Mouse (Mus musculus) WW6 (cell line): ENCODE measurements at regions not wholly inside any gene's neighbourhood (a gene's known extent, or its start where the extent isn't known, plus 50 kb on each side); places are given as distances from the start of the nearest gene placed in this dataset.

Experiments used
- DNase-seq: peaks from one replicate; pipeline ENCODE4 v3.0.0-alpha.2; 2013; ENCODE audit warnings: low read depth, low spot score

- DNase-seq, result no peak
Observed at GRCm38 (mm10) chr15:51558215-51558614, 2326.5 kb upstream of the Gm7489 start.

GRCm38 (mm10) chr15:51565543-51565942 is 2319.2 kb upstream of the Gm7489 start:
- DNase-seq, result no peak

DNA sequence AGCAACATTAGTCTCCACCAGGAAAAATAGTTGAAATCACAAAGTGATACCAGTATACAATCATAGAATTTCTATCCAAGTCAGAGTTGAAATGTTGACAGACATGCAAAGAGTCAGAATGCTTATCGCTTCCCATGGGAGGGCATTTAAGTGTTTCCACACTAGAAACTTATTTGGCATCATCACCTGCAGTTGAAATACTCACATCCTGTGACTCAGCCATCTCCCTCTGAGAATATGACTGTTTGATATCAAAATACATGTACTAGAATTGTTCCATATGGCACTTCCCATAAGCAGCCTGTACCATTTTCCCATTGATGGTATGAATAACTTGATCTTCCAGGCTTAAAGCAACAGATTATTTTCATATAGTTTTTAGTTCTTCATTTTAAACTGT is 2314.1 kb upstream of the Gm7489 start:
- no peak for DNase-seq

- DNase-seq, result no peak
Observed at GRCm38 (mm10) chr15:51574538-51575105, 2310.1 kb upstream of the Gm7489 start.

DNA sequence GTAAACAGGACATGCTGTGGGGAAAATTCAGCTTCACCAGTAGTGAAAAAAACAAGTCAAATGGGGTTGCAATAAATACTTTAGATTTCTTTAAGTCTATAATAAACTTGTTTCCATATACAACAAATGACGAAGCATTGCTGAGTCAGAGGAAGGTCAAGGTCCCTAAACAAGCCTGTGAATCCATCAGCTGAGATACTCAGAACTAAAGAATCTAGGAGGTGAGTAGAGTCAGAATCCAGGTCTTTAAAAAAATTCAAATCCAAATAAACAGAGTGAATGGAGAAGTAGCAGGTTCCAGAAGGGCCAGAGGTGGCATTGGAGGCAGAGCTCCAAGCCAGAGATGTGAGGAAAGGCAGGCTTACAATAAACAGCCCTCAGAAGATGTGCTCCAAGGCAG is 2301.1 kb upstream of the Gm7489 start:
- no peak for DNase-seq

GRCm38 (mm10) chr15:51586146-51586545 is 2298.6 kb upstream of the Gm7489 start:
- no peak for DNase-seq

DNA sequence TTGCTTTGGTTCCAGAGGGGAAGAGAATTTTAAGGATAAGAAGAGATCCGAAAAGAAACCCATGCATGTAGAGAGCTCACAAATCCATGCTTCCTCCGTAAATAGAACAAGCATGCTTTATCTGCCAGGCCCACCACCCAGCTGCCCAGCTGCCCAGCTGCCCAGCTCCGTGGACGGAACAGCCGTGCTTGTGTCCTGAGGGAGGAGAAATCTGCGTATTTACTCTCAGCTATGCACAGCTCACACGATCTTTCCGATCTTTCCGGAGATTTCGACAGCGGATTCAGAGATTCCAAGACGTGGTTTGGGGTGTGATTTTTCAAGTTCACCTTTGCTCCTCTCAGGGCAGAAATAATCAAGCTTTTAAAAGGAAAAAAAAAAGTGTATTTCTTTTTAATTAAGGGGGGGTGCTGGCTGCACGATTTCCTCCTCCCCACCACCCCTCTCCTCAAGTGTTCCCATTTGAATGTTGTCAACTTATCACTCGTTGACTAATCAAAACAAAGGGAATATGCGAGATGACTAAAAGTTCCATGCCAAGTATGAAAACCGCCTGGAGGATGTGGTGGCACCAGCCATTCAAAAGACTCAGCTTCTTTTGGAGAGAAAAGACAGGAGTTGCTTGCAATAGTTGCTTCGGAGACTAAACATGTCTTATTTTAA is 2293.2 kb upstream of the Gm7489 start:
- DNase-seq, result no peak

- DNase-seq, result no peak
Observed at GRCm38 (mm10) chr15:51592069-51592435, 2292.7 kb upstream of the Gm7489 start.

DNA sequence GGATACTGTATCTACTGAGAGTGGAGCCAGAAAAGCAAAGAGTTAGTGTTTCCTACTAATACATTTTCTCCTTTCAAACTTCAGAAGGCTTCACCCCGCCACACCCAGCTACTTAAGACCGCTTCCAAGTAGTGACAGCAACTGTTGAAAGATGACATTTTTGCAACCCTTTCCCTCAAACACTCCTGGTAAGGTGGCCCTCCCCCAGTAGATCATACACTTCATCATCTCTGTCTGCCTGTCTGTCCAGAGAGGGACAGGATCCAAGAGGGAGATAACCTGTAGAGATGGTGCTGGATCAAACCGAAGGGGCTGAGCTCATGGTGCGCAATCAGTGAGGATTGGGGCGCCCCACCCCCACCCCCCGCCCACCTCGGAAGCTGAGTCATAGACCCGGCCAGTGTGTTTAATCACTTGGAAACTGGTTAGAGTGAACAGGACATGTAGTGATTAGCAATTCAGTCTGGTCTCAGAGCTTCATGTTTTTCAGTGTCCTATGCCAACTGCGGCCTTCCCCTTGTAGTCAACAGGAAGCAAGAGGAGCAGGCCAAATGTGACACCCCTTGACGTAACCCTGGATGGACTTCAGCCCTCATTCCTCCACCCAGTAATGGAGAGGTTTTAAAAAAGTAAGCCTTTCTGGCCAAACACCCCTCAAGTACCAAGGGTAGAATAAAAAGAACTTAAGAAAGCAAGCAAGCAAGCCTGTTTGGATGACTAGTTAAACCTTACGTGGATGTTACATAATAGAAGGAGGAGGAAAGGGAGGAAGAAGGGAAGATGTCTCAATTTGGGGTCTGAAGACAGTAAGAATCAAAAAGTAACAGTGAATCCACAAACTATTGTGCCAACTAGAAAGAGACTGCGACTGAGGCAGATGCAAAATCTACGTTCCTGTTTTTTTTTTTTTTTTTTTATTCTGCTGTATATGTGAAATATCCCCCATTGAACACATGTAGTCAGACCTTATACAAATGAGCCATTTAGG is 2291.9 kb upstream of the Gm7489 start:
- DNase-seq, result no peak

DNA sequence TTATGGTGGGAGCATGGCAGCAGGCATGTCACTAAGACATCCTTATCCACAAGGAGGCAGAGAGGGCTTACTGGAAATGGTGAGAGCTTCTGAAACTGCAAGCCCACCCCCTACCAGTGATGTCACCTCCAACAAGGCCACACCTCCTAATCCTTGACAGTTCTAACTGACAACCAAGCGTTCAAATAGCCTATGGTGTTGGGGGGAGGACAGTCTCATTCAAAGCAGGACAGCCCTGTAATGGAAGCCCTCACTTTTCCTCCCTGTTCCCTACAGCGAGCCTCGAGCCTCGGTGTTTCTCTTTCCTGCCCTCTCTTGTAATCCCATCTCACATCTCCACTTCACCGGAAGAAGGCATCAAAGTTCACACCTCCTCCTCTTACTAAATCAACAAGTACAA is 2290.6 kb upstream of the Gm7489 start:
- no peak for DNase-seq

- DNase-seq, result no peak
Observed at GRCm38 (mm10) chr15:51595655-51596054, 2289.1 kb upstream of the Gm7489 start.

DNA sequence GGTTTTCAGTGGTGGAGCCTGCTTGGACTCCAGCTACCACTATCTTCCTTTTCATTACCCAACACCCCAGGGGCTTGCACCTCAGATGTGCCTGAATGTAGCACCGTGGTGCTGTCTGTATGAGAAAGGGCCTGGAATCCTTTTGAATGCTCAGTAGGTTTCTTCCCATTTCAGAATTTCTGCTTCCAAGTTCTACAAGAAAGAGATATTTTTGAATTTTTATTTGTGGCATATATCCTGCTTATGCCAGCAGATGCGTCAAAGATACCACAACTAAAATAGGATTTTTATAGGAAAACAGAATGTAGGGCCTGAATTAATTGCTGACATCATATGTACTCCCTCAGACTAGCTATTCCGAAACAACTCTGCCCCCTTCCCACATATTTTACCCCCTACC is 2286.9 kb upstream of the Gm7489 start:
- DNase-seq, result no peak

DNA sequence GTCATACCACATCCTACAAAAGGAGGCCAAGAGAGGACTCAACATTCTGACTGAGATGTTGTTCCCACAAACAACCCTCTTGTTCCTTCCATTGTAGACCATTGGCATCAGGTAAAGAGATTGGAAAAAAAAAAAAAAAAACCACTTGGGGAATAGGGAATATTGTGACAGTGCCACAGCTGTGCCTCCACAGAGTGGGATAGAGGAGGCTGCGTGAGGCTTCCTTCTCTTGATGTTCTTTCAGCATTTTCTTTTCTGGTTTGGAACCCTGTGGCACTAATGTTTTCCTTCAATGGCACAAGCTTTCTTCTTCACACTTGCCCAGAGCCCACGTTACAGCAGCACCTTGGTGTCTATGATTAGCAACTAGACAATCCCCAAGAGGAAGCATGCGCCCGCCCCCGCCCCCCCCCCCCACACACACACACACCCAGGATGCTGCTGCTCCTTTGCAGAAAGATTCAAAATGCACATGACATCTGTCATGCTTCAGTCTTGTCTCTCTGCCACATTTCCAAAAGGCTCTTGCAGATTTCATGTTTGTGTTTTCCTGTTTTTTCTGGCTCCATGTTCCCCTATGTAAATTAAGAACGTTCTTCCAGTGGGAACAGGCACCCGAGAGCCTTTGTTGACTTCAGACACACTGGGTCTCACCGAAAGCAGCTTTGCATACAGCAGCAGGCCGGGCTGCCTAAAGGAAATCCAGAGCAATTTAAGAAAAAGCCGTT is 2283.4 kb upstream of the Gm7489 start:
- no peak for DNase-seq

- no peak for DNase-seq
Observed at GRCm38 (mm10) chr15:51621455-51621854, 2263.3 kb upstream of the Gm7489 start.

GRCm38 (mm10) chr15:51627463-51627862 is 2257.2 kb upstream of the Gm7489 start:
- DNase-seq, result no peak

DNA sequence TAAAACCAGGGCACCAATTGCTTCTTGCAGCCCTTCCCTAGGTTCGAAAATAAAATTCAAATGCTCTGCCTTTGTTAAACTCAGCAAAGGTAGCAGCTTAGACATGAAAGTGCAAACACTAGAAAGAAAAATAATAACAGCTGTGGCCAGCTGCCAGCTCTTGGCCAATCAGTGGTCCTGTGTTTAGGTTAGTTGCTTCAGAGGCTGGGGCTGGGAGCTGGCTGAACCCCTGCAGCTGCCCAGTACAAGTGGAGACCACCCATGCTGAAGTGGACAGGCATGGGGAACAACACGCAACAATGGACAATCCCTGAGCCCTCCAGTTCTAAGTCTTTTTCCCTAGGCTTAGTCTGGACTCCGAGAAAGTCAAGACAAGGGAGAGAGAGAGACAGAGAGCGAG is 2256.2 kb upstream of the Gm7489 start:
- no peak for DNase-seq

DNA sequence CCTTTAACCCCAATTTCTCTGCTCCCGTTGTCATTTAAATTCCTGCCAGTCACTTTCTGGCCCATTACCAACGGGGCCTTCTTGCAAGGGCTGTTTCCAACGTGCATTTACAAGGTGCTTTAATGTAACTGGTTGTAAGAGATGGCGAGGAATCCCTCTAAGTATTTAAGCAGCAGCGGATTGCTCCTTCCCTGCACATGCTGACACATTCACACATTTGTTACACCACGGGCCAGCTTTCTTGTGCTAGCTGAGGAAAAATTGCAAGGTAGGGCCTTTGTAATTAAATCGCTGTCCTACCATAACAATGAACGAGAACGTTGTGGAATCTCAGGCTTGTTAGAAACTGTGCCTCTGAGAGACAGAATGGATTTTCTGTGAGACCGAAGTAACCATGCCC is 2252.8 kb upstream of the Gm7489 start:
- DNase-seq, result no peak

GRCm38 (mm10) chr15:51633068-51633467 is 2251.6 kb upstream of the Gm7489 start:
- no peak for DNase-seq

DNA sequence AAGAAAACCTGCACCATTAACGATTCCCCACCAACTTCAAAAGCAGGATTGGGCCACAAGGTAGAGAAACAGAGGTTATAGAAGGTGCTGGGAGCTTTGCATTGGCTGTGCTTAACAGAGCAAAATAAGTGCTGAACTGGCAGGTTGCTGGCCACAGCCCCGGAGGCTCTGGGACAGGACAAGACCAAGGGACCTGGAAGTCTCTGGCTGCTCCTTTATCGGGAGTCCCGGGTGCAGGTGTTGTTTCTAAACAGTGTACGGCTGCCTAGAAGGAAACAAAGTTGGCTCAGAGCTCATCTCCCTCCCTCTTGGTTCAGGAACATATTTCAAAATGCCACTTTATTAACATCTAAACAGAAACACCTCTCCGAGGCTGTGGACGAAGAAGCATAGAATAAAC is 2250.0 kb upstream of the Gm7489 start:
- no peak for DNase-seq

DNA sequence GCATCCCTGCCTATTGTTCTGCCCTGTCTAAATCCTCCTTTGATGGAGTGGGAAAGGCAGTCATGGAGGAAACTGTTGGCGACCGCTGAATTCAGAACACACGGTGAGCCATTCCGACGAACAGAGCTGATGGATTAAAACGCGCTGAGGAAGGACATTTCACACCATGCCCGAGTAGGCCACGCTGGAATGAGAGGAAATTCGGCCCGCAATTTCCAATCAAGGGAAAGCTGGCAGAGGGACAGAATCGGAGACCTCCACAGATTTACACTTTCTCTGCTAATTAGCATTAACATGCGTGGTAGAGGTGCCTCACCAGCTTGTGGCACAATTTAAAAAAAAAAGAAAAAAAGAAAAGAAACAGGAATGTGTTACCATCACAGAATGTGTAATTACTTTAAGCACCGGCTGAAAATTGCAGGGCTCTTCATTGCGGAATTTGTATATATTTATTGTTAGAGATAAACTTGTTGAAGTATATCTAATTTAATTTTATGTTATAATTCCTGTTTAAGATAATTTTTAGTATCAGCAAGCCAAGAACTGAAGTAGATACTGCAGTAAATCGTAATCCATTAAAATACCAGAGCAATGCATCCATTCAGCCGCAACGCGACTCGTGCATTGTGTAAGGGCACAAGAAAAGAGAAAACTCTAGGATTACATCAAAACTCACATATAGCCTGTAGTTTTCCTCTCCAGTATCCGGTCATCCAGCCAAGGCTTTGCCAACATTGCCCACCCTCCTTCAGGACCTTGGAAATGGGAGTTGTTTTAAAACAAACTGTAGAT is 2249.4 kb upstream of the Gm7489 start:
- no peak for DNase-seq

GRCm38 (mm10) chr15:51637570-51637969 is 2247.1 kb upstream of the Gm7489 start:
- DNase-seq, result no peak
